Mouse (Mus musculus) urinary bladder, postnatal 10 days (tissue): ENCODE measurements around the gene Bdh2.

Experiments
- DNase-seq: peaks from one replicate; pipeline ENCODE4 v3.0.0; 2022; ENCODE audit warnings: low spot score

The Bdh2 gene

DNA sequence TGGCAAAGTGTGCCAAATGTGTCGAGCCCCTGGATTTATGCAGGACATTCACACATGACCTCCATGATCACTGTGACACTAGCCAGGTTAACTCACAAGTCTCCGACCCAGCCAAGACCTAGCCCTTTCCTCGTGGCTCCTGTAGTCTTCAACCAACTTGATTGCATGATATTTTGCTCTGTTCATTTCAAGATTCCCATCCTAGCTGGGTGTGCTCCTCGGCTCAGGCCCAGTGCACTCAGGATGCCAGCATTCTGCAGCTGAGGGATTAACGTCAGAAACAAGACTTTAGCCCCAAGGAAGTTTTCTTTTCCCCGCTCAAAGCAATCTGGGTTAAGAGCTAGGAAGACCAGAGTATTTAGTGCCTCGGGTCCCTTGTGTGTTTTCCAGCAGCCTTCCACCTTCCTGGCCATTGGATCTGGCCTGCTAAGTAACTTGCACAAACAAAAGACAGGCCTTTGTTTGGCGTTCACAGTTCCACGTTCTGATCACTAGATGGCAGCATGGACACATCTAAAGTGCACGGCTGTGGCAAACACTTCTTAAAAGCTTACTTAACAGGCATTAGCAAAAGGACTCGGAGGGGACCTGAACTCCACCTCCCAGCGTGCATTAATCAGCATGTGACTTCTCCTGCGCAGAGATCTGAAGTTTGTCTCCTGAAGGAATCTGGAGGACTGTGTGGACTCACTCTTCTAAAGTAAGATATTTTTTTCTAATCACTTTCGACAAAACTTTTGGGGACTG, at the start of gene Bdh2:
Gene Bdh2, plus strand, starts transcription at position 553 of the 747 bp plus-strand sequence.
- DNase-seq, result no peak

- no peak for DNase-seq
Measured at GRCm38 (mm10) chr3:135232058-135232457, 49.0 kb upstream of the Bdh2 start.

GRCm38 (mm10) chr3:135232462-135232861, 48.6 kb upstream of the Bdh2 start:
- no peak for DNase-seq

DNA sequence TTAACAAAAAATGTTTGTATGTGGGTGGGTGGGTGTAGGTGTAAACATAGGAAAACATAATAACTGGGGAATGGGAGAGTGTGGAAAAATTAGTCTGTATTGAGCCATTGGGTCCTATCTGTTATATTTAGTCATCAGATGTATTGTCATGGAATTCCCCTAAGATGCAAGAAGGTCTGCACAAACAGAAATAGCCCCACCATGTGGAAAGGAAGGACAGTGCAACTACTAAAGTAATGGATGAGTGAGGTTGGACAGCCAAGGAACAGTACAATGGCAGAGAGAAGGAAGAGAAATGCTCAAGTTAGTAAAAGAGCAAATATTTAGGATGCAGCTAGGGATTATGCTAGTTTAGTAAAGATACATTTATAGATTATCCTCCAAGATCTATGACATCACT, 35.3 kb upstream of the Bdh2 start:
- no peak for DNase-seq

GRCm38 (mm10) chr3:135246828-135247227, 34.2 kb upstream of the Bdh2 start:
- no peak for DNase-seq

GRCm38 (mm10) chr3:135249104-135249503, 31.9 kb upstream of the Bdh2 start:
- DNase-seq, result no peak

- no peak for DNase-seq
Measured at GRCm38 (mm10) chr3:135251825-135252224, 29.2 kb upstream of the Bdh2 start.

DNA sequence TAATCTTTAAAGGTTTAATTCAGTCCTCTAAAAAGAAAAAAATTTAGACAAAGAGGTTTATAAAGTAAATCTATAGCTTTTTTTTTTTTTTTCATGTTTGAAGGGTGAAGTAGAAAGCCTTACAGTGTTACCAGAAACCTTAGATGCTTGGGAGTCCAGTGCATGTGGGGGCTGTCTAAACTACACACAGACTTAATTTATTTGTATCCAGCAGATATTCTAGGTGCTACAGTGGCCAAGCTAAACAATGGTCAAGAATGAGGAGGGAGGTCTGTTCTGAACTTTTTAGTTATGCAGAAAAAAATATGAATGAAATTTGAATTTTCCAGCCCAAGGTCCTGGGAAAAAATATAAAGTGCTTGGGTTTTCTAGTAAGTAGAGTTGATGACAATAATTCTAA, 26.2 kb upstream of the Bdh2 start:
- DNase-seq, result no peak

- no peak for DNase-seq
Measured at GRCm38 (mm10) chr3:135258919-135259318, 22.1 kb upstream of the Bdh2 start.

DNA sequence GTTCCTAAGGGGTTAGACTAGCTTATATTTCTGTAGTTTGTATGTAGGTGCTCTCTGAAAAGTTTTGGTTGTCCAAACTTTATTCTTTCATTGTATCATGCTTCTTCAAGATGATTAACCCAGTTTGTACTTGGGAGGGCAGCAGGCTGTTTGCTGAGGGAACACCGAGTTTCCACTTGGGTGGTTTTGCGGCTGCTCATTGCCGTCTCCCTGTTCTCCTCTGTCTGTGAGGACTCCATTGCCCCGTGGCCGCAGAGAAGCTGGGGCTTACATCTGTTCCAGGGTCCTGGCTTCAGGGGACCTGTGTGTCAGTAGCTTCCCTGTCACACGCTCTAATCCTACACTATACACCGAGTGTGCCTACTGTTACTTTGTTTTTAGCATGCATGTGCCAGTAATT, 20.8 kb upstream of the Bdh2 start:
- DNase-seq, result no peak

GRCm38 (mm10) chr3:135268616-135269015, 12.4 kb upstream of the Bdh2 start:
- no peak for DNase-seq

DNA sequence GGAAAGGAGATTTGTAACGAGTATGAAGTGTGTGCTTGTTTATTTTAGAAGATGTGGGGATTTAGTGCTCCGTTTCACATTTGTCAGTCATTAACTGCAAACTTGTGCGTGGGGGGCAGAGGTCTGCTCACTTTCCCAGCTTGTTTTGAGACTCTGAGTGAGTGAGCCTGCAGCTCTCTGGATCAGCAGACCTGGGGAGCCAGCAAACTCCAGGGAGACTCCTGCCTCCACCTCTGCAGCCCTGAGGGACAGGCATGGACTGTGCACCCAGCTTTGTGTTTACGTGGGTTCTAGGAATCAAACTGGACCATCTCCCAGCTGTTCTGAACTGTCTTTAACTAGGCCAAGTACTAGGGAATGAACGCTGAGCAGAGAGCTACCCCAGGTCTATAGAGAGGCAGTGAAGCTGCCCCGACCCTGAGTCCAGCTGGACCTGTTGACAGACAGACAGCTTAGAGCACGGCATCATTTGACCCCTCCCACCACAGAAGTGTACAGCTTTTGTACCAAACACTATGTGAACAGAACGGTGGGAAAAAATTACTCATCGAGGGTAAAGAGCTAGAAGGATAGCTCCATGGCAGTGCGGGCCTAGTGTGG, 11.5 kb upstream of the Bdh2 start:
- DNase-seq, result no peak

- no peak for DNase-seq
Measured at GRCm38 (mm10) chr3:135272627-135273026, 8.4 kb upstream of the Bdh2 start.

DNA sequence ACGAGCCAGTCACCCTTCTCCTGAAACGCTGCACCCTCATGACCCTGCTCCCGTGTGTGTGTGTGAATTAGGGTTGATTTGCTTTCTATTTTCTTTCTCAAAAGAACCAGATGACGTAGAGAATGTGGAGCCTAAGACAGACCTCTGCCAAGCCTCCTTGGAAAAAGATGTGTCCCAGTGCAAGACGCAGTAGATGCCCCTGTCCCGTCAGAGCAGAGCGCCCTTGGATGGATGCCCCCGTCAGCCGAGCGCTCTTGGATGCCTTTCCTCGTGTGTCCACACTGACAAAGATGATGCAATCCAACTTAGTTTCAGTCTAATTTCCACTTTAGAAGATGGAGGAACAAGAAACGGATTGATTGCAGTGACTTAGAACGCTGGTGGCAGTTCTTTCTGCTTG, 8.0 kb upstream of the Bdh2 start:
- no peak for DNase-seq

DNA sequence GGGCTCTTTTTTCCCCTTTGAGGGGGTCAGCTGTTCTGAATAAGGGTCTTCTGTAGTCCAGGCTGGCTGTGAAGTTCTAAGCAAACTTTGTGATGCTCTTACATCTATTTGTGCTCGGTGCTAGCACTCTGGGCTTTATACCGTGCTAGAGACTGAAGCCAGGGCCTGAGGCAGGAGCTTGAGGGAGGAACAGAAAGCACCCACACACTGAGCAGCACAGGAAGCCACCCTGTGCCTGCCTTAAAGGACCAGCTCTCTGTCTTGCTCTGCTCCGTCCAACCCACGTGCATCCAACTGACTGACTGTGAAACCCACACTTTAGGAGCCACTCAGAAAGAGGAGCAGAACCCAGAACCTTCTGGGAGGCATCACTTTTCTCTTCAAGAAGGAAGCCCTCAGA, 861 bp upstream of the Bdh2 start:
- no peak for DNase-seq

GRCm38 (mm10) chr3:135281701-135282100, 680 bp downstream of the Bdh2 start:
- DNase-seq, result no peak

DNA sequence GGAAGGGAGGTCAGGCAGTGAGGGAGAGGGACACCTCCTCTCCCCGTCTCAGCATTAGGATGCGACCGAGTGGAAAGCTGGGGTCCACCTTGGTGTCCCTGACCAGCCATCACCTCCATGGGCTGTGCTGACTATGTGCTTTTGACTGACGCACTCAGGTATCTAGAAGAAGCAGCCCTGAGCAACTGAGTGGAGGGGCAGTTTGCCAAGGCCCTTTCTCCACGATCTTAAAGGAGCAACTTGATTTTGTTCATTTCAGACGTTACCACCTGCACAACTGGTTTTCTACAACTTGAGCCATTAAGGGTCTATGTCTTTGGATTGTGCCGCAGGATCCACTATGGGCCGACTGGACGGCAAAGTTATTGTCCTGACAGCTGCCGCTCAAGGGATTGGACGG, 4.2 kb downstream of the Bdh2 start:
- DNase-seq, result no peak

- DNase-seq, result no peak
Measured at GRCm38 (mm10) chr3:135285807-135286206, 4.8 kb downstream of the Bdh2 start.

DNA sequence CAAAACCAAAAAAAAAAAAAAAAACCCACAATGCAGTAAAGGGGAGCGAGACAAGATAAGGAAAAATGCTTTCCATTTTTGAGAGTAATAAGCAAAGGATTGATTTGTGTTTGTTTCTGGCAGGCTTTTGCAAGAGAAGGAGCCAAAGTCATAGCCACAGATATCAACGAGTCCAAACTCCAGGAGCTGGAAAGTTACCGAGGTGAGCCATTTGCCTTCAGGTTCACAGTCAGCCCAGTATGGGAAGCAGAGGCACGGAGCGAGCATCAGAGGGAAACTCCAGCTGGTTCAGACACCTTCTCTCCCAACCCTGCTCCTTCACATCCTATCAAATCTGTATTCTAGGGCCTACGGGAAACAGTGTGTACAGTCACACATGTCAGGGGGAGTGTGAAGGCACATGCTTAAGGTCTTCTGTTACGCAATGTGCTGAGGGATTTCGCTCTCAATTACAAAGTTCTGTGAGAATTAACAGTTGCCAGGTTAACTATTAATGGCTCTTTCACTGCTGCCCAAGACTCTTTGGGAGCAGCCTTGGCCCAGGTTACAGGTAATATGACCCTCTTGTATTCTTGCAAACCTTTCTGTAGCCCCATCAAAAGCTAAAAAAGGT, 7.2 kb downstream of the Bdh2 start:
- DNase-seq, result no peak

DNA sequence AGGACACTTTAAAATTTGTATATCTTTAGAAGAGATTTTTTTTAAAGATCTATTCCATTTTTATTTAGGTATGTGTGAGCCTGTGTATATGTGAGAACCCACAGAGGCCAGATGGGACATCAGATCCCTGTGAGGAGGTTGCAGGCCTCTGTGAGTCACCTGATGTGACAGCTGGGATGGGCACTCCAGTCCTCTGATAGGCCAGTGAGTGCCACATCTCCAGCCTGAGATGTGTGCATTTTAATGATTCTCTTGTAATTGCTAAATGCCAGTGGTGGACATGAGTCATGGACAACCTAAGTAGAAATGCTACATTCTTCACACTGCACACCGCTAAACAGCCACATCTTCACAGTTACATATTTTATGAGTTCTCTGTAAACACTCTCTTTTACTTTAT, 8.1 kb downstream of the Bdh2 start:
- DNase-seq, result no peak

DNA sequence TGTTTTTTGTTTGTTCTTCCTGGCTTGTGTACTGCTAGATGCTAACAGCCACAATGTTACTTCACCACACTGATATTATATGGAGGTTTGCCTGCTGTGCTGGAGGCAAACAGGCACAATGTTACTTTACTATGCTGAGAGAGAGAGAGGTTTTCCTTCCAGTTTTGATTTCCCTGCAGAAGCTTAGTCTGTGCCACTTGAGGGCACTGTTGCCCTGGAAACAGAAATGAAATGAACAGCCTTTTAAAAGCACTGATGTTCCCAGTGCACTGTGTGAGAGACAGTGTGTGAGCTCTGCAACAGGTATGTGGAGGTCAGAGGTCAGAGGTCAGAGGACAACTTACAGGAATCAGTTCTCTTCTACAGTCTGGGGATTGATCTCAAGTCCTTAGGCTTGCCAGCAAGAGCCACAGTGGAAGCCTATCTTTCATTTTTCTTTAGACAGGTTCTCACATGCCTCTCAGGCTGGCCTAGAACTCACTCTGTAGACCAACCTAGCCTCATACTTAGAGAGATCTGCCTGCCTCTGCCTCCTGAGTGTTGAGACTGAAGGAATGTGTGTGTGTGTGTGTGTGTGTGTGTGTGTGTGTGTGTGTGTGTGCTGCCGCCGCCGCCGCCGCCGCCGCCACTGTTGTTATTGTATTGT, 9.4 kb downstream of the Bdh2 start:
- DNase-seq, result no peak

- no peak for DNase-seq
Measured at GRCm38 (mm10) chr3:135293703-135294102, 12.7 kb downstream of the Bdh2 start.

DNA sequence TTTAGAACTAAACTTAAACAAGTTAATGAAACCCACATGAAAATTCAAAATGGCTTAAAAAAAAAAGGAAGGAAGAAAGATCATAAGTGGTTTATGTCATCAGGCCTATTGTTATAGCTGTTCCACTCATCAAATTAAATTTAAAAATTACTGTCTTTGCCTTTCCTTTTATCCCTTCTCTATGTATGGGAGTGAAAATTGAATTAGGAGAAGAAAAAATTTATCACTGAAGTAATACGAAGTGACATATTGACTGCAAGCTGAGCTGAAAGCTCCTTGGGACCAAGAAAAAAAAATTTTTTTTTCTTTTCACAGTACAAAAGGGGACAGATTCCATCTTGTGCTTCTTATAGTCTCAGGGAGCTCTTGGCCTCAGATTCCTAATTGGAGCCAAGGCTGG, 14.5 kb downstream of the Bdh2 start:
- no peak for DNase-seq
